Mouse (Mus musculus) adrenal gland, postnatal 25 days (tissue): ENCODE measurements around the gene 1700008O03Rik. TPM values are rescaled to one million over a fixed set of nuclear protein-coding genes. Genes with fewer than 3 reads are reported as not detected.

Experiments used
- DNase-seq: peaks from one replicate; pipeline ENCODE4 v3.0.0; 2021; ENCODE audit warnings: mixed read lengths
- long read RNA-seq: library from polyadenylated mRNA; stranded (forward); transcript quantifications from one replicate; pipeline ENCODE4 v2.0.0, GENCODE M21; 2021
- total RNA-seq: library from RNA; stranded (reverse); gene quantifications from 2 replicates; pipeline ENCODE4 v1.2.3, GENCODE M21; 2021

1700008O03Rik gene
- total RNA-seq: 2.3 TPM in 1 of 2 replicates, not detected in the other
- long read RNA-seq, partial matches to known transcripts: 0 of 3 reads
- long read RNA-seq, other reads (novel, unspliced or antisense): 3 of 3 reads

DNA sequence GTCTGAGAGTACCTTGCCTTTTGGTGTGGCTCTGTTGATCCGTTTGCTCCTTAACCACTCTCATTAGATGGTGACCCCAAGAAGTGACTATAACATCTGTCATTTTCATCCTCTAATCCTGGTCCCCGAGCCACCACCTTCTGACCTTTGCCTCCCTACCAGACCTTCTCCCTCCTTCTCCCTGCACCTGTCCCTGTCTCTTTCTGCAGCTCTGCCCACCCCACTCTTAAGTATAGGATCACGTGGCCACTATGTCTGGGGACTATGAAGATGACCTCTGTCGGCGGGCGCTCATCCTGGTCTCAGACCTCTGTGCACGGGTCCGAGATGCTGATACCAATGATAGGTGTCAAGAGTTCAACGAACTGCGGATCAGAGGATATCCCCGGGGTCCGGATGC is at the start of gene 1700008O03Rik:
Gene 1700008O03Rik, minus strand, starts transcription at position 101 of the 400 bp plus-strand sequence.
- no peak for DNase-seq

- DNase-seq: no peak
These were observed 48.5 kb upstream of the 1700008O03Rik start for GRCm38 (mm10) chr7:44434089-44434488.

DNA sequence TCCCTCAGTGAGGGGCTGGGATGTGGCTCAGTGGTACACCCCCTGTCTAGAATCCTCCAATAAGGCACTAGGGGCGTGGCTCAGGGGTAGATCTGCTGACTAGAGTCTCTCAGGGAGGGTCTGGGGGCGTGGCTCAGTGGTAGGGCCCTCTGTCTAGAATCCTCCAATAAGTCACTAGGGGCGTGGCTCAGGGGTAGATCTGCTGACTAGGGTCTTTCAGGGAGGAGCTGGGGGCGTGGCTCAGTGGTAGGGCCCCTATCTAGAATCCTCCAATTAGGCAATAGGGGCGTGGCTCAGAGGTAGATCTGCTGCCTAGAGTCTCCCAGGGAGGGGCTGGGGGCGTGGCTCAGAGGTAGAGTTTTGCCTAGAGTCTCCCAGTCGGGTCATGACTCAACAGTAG is 47.8 kb upstream of the 1700008O03Rik start:
- DNase-seq: no peak

DNA sequence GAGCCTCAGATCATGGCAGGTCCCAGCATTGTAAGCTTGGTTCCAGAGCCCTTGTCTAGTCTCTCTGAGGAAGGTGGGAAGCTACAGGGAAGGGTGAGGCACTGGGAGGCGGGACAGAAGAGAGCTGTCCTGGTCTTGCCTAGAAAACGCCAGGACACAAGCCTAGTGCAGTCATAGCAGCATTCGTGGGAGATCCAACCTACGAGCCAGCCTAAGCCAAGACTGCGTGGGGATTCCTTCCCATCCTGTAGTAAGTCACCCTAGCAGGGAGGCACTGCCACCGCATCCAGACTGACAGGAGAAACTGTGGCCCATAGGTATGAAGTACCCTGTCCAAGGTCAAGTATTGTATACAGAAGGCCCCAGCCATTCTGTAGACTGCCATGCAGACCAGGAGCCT is 46.9 kb upstream of the 1700008O03Rik start:
- DNase-seq: no peak

DNA sequence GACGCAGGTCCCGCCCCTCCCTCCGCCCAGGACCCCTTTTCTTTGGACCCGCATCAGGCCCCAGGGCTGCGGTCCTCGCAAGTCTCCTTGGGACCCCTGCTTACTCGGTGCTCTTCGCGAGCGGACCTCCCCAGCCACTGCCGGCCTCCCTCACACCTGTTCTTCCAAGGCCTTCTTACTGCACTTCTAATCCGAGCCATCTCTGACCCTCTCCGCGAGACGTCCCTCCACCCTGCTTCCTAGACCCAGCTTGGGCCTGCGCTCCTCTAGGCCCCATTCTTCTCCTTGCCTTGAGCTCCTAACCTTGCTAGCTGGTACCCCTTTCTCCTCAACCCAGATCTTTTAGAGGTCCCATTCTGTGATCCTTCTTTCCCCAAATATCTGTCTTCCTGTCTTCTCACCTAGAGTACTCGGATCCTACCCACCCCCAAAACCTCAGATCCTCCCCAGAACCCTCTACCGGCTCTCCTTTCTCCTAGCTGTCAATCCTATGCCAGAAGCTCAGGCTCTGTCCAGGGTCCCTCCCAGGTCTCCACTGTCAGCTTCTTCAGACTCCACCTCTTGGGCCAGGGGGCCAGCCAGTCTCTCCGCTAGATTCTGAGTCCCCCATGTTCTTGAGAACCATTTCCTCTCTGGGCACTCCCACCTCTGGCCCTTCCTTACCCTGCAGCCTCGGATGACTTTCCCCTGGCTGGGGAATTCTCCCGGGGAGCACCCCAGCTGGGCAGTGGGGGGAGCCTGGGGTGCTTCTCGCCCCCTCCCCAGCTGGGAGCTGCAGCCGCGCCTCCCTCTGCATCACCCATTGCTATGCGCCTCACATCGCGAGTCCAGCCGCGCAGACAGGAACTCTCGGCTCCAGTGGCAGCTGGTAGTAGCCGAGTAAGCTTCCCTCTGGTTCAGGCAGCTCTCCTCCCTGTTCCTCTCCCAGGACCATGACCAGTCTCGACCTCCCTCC is 44.2 kb upstream of the 1700008O03Rik start:
- DNase-seq: no peak

GRCm38 (mm10) chr7:44428968-44429521 is 43.4 kb upstream of the 1700008O03Rik start, which contains the start of gene Lrrc4b:
Gene Lrrc4b (plus strand): TSS chr7:44429018.
- no peak for DNase-seq

- DNase-seq: no peak
These were observed 42.7 kb upstream of the 1700008O03Rik start for GRCm38 (mm10) chr7:44428171-44428950.

DNA sequence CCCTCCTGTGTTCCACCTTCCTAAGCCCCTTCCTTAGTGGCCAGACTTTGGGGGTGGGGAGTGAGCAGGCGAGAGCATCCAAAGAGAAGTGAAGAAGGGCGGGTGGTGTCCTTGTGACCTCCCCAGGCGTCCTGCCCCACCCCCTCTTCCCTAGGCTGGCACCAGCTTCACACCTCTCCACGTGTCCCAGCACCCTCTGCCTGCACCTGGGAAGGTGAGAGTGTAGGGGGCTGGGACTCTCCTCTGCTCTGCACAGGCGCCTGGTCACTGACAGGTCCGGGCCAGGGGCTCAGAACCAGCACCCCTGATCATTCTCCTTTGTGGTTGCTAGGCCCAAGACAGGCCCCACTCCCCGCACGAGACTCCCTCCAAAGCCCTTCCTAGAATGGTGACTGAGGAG is 42.0 kb upstream of the 1700008O03Rik start:
- no peak for DNase-seq

GRCm38 (mm10) chr7:44413307-44413706 is 27.7 kb upstream of the 1700008O03Rik start:
- DNase-seq: no peak

- no peak for DNase-seq
These were observed 25.5 kb upstream of the 1700008O03Rik start for GRCm38 (mm10) chr7:44411144-44411543.

DNA sequence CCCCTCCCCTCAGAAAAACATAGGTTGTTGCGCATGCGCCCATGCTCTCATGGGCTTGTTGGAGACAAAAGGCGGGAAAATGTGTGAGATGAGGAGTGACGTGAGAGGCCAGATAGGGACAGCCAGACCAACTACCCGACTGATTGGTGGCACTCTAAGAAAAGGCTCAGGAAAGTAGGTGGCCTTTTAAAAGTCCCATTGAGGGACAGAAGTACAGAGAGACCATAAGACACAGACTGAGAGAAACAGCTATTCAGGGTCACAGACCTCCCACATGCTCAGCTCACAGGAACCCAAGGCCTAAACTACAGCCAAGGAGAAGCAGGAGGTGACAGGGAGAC is 20.4 kb upstream of the 1700008O03Rik start:
- no peak for DNase-seq

DNA sequence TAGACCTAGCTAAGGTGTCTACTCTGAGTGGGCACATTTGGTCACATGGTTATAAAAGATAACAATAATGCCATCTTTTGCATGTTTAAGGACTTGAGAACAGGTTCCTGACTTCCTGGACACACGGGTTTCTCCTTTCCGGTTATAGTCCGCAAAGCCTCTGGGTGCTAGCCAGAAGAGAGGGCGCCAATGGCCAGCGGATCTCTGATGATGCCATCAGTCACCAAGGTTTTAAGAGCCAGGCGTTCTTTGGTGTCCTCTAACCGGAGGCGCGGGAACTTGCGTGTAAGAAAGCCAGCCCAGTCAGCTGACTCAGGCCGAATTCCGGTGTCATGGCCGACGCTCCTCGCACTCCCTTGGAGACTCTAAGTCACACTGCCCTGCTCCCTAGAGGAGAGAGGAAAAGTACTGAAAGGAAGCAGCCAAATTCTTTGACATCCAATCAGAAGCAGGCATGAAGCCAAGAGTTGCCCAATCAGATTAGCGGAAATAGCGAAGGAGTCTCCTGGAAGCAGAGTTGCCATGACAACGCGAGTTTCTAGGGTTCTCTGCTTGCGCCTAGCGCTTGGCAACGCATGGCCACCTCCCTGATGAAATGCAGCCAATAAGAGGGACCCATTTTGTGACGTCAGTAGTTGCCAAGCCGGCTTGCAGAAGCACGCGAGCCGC is 19.9 kb upstream of the 1700008O03Rik start:
- peak; percentile 81 for DNase-seq

GRCm38 (mm10) chr7:44401673-44402072 is 16.1 kb upstream of the 1700008O03Rik start:
- no peak for DNase-seq

- peak; percentile 37 for DNase-seq
These were observed 12.9 kb upstream of the 1700008O03Rik start for GRCm38 (mm10) chr7:44398570-44398969.

- DNase-seq: no peak
These were observed 7.7 kb upstream of the 1700008O03Rik start for GRCm38 (mm10) chr7:44393284-44393683.

DNA sequence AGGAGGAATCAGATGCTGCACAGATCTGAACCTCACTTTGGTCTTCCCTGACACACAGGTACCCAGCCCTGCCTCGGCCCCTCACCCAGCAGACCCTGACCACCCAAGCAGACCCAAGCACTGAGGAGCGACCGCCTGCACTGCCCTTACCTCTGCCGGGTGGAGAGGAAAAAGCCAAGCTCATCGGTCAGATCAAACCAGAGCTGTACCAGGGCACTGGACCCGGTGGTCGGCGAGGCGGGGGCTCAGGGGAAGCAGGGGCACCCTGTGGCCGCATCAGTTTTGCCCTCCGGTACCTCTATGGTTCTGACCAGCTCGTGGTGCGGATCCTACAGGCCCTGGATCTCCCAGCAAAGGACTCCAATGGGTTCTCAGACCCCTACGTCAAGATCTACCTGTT is 6.7 kb upstream of the 1700008O03Rik start:
- no peak for DNase-seq

- DNase-seq: peak; percentile 36
These were observed 6.2 kb upstream of the 1700008O03Rik start for GRCm38 (mm10) chr7:44391831-44392230.

DNA sequence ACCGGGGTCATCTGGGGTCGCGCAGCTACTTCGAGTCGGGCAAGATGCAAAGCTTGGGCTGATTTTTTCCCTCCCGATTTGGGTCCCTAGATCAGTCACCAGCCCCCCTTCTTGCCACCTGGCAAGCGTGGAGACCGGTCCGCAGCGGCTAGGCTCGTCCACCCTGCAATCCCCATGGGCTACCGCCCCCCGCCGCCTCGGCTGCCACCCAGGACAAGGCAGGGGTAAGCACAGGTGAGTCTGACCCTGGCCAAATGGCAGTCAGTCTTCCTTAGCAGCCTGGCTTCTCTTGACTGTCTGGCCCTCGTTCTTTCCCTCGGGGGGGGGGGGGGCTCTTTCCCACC is 932 bp downstream of the 1700008O03Rik start:
- DNase-seq: no peak

- DNase-seq: peak; percentile 69
These were observed 1.5 kb downstream of the 1700008O03Rik start, which contains the start of gene Syt3 for GRCm38 (mm10) chr7:44383980-44384715. Gene Syt3 (plus strand): TSS chr7:44384102.

GRCm38 (mm10) chr7:44382541-44382940 is 3.1 kb downstream of the 1700008O03Rik start:
- no peak for DNase-seq

DNA sequence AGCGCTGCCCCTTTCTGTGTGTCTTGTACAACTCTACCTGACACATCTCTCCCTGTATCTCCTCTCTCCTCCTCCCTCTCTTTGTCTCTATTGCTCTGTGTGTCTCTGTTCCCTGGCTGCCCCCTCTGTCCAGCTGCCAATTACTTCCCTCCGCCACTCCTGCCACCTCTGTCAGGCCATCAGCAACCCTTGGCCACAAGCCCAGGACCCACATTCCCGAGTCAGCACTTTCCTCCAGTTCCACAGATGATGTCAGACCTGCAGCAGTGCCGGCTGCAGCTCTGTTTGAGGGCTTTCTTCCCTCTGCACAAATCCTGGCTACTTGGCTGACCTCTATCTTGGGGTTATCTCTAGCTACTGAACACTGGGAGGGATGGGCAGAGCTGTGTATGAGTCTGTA is 7.3 kb downstream of the 1700008O03Rik start:
- peak; percentile 36 for DNase-seq
